Mouse (Mus musculus) inflammation-experienced regulatory T-cells, adult 6 months (primary cell): ENCODE data around the gene A930017K11Rik. TPM values are rescaled to one million over a fixed set of nuclear protein-coding genes. Genes with fewer than 3 reads are reported as not detected.

Source experiments
- ATAC-seq: one replicate; pipeline ENCODE4 v1.8.0; 2017
- polyA plus RNA-seq, 3 experiments: library from polyadenylated mRNA; unstranded; fragments of 100-300 nt; shearing (Covaris generic); gene quantifications; one replicate each; pipeline ENCODE4 v1.2.1; 2017

Gene A930017K11Rik
- polyA plus RNA-seq, 3 experiments from 2014 or later: not detected

DNA sequence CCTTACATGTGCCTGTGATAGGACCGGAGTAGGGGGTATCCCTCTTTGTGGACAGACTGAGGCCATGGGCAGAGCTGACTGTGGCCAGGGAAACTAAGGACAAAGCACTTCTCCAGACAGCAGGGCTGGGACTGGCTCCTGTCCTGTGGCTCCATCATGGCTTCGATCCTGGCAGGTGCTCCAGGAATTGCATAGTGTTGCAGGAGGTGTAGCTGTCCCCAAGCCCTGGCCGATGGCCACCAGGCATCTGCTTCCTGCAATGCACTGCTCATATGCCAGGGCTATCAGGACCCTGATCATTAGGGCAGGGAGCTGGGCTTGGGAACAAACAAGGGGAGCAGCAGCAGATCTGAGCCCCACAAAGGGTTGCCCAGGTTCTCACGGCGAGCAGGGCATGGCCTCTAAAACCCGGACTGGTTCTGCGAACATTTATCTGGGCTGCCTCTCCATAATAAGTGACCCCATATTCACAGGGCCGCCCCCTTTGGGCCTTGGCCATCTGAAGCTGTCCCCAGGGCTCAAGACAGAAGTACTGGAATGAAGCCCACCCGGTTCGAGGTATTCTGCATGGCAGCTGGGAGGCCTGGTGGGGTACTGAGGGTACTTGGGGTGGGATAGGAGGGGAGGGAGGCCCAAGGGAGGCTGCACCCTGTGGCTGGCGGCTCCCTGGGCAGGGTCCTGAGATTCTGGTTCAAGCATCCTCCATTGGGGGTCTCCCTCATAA is 6.6 kb upstream of the A930017K11Rik start:
- ATAC-seq: no peak

DNA sequence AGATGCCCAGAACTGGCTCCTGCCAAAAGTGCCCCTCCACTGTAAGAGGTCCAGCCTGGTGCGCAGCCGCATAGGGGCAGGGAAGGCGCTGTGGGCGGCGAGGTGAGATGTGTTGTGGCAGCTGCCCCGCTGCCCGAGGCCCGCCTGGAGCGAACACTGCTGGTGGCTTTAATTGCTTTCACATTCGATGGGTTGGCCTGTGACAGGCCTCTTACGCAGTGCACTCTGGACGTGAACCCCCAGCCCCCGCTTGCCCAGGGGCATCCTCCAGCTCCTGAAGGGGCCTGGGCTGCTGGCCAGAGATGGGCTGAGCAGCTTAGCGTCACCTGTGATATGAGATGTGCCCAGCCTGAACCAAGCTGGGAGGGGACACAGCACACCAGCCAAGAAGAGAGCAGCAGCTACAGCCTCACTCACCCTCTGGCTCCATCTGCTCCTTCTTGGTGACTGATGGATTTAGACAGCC is 5.3 kb upstream of the A930017K11Rik start:
- no peak for ATAC-seq

DNA sequence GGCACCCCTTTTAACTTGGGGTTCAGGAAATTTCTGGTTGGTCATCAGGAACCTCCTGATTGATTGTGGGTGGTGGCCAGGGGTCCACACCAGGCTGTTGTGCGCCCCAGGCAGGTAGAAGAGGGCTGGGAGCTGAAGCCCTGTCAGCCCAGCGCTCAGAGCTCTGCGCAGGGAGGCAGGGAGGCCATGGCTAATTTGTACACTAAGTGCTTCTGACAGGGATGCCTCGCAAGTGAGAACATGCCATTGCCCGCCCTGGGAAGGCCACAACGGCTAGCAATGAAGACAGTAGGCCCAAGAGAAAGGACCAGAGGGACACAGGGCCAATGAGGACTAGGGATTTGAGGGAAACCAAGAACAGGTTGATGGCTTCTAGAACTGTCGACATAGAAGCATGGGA is 4.3 kb upstream of the A930017K11Rik start:
- ATAC-seq: no peak

DNA sequence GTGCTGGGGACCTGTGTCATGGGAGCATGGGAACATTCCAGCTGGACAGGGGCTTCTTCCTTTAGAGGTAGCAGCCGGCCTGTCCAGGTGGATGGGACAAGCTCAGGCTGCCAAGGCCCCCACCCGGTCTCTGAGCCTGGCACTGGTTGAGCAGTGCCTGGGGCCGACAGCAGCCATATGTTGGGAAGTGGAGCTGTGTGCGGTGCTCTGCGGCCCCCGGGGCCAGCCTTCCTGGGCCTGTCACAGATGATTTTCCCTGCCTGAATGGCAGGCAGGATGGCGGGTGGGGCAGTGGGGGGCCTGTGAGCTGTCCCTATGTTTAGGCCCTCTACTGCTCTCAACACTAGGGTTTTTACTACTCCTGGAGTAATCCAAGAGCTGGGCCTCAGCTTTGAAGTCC is 3.8 kb upstream of the A930017K11Rik start:
- no peak for ATAC-seq

DNA sequence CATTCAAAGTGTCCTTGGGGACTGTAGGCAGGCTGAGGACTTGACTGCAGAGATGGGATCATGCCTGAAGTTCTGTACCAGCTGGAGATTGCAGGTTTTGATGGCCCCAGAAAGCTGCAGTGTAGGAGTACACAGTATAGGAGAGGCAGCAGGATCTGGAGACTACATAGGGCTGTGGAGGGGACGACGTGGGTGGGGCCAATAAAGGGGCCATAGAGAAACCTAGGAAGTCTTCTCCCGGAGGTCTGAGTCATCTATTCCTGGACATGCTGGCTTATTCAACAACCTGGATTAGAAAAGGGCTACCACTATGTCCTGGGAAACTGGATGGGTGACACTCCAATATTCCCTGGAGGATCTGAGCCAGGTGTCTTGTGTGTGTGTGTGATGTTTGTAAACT is 3.4 kb upstream of the A930017K11Rik start:
- ATAC-seq: no peak

DNA sequence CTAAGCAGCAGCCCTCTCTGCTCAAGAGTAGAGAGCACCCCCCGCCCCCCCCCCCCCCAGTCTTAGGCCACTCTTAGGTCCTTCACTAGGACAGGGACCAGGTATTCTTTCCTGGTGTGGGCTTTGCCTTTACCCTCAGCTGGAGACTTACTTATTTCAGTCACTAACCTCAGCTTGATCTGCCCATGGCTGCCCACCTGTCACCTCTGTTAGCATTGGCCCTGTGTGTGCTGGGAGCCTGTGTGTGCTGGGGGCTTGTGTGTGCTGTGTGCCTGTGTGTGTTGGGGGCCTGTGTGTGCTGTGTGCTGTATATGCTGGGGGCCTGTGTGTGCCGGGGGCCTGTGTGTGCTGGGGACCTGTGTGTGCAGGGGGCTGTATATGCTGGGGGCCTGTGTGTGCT is 2.3 kb upstream of the A930017K11Rik start:
- no peak for ATAC-seq

DNA sequence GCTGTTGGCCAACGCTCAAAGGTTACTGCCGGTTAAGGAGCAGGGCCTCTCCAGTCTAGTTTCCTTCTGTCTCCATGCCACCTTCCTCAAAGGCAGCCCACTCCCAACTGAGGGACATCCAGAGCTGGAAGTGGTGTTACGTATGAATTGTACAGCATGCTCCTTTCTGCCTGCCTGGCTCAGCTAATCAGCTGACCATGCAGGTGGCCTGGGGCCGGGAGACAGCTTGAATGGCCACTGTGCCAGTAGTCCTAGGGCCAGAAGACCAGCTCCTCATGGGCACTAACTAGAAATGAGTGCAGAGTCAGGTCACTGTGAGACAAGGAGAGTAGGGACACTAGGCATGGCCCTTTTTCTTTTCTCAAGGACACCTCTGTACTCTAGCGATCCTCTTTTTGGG is 796 bp upstream of the A930017K11Rik start:
- no peak for ATAC-seq

DNA sequence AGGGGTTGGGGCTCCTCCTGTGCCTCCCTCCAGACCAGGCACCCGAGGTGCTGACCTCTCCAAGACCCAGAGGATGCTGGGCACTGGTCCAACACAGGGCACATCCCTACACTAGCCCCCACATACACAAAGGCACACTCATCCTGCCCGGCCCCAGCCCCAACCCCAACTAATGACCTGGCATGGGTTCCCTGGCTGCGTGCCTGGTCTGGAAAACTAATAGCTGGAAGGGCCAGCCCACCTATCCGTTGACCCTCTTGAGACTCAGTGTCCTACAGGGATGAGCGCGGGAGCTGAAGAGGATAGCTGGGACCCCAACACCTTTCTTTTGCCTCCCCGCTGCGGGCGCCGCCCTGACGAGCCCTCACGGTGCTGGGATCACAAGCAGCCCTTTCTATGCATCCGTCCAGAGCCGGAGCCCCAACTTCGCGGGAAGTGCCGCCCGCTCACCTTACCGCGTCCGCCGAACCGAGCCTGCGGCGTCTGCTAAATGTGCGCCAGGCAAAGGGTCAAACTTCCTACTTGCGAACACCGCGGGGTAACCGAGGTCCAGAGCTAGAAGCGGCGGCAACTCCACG is 1.1 kb downstream of the A930017K11Rik start:
- ATAC-seq: no peak

DNA sequence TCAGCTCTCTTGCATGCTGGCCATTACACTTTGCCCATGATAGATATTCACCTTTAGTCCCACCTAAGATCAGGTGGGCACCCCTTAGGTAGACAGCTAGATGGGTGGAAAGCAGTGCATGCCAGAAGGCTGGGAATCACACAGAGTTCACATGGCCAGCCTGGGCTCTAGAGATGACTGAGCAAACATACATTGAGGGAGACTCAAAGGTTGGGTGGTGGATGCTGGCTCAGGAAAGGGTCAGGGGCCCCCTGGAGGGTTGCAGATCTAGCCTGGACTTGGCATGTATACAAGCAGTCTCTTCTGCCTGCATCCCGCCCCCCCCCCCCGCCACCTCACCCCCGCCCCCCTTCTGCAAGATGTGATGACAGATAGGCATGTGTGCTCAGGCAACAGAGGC is 1.7 kb downstream of the A930017K11Rik start:
- ATAC-seq: no peak

DNA sequence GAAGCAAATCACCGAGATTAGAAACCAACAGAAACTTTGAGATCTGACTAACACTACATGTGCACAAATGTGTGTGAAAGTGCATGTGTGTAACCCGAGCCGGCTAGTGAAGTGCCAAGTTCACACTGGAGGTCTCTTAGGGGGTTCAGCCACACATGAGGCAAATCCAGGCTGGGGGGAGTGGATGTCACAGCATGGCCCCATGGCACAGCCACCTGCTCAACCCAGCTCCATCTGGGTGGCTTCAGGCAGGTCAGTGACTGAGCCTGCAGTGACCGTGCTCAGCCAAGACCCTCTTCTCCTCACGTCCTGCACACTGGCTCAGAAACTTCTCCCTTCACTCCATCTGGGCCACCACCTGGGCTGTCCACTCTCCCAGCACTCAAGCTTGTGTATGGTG is 2.4 kb downstream of the A930017K11Rik start:
- ATAC-seq: no peak

DNA sequence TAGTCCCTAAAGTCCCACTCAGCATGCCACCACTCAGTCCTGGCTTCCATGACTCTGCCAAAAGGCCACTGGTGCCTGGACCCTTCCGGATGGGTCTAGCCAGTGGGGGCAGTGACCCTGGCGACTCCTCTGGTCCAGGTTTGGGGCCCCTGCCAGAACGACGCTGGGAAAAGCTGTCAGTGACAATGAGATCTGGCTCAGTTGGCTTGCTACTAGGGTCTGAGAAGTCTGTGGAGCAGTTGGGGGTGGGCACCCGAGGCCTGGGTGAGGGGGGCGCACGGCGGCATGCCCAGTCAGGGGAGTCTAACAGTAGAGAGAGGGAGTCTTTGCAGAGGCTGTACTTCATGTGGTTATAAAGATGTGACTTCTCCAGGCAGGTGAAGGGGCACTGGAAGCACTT is 4.3 kb downstream of the A930017K11Rik start:
- ATAC-seq: no peak

DNA sequence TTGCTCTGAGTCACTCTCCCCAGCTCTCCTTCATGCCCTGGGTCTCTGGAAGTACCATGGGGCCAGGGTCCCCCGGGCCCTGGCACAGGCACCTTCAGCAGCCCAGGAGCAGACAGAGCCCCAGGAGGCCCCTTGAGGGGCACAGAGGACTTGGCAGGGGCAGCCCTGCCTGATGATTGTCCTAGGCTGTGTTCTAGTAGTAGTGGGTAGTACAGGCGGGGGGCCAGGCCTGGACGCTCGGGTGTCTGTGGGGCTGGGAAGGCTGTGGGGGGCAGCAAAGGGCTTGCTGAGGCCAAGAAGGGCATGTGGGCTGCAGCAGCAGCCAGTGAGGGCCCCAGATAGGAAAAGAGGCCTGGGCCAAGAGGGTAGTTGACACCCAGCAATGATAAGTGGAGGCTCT is 4.8 kb downstream of the A930017K11Rik start:
- ATAC-seq: no peak

DNA sequence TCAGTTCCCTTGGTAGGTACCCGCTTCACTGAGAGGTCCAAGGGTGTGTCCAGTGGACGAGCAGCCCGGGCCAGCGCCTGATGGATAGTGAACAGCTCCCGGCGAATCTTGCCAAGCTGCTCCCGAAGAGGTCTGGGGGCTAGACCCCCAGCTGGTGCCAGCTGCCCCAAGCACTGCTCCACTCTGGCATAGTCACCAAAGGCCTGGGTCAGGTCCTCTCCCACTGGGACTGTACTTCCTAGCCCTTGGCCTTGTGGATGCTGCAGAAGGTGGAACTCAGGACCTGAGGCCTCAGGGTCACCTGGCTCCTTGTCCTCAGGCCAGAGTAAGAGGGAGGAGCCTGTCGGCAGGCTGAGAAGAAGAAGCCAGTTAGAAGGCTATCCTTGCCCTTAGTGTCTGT is 5.5 kb downstream of the A930017K11Rik start:
- no peak for ATAC-seq

DNA sequence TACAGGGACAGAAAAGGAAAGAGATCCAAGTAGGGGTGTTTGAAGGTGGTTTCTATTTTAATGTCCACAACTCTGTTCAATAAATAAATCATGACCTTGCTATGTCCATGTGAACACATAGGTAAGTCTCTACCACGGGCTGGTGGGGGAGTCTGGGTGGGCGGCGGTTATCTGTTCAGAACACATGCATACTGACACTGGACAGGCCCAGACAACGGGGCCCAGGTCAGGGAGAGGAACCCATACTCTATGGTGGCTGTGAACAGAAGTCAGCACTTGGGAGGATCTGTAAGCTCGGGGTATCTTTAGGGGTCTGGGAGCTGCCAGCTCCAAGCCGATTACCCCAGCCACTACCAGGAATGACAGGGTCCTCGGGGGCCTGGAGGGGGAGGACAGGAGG is 6.0 kb downstream of the A930017K11Rik start:
- ATAC-seq: no peak

DNA sequence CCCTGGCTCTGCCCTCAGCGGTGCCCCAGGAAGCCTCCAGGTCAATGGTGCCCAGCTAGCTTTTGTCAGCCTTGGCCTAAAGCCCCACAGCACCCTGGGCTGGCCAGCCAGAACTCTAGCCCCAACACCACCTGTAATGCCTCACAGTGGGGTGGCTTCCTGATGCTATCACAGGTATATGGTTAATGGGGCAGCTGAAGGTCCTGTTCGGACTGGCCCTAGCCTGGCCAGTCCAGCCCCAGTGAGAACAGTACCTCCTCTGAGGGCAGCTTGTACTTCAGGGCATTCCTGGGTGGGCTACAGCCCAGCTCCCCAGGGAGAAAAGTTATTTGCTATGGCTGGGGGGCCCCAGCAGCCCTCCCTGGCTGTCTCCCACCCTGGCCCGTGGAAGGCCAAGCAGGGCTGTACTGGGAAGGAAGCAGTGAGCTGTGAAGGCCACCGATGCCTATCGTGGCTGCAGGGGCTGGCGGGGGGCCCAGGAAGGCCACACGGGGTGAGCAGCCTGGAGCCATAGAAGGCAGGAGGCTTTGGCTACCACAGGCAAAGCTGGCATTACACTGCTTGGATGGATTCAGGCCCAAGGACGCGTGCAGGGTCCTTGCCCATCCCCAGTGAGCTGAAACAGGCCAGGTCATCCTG is 6.7 kb downstream of the A930017K11Rik start:
- no peak for ATAC-seq

DNA sequence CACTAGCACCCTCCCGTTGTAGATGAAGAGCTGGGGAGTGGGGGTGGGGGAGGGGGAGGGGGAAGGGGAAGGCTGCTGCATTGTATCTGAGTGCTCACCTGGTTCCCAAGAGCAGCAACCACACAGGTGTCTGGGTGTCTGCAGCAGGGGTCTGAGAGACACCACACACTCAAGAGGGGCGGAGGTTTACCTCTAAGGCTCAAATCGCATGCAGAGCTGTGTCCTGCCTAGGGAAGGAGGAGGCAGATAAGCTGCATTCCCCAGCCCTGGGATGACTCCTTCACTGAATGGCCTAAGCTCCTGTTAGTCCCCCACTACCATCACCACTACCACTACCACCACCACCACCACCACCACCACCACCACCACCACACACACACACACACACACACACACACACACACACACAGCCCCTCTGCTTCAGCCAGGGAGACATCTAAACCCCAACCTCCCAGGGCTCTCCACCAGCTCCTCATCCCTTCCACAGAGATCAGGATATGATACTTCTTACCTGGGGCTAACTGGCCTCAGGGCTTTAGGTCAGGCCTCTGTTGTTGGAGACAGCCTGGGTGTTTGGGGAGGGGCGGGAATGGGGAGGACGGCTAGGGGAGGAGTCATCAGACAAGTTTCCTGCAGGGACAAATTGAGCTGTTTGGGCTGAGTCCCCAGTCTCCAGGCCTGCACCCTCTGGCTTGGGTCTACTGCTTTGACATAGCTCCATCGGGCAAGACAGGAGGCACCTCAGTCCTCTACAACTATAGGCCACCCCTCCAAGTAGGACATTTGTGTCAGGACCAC is 7.8 kb downstream of the A930017K11Rik start, which contains the start of the genes Pigq and Nhlrc4:
Gene Pigq (minus strand): TSS at position 571 of the 798 bp plus-strand sequence.
Gene Nhlrc4 (minus strand): TSS at position 596 of the 798 bp plus-strand sequence.
- ATAC-seq: no peak

DNA sequence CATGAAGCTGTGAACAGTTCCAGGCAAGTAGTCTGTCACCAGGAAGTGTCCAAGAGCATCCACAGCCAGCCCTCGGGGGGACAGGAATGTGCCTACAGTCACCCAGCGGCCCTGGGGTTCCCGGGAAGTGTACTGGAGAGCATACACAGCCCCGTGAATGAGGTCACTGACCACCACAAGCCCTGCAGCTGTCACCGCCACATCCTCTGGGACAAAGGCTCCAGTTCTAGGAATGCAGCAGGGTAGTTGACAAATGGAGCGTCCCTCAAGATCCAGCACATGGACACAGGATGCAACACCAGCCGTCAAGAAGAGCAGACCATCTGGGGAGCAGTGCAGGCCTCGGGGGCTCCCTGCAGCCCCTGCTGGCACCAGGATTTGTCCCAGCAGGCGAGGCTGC is 8.6 kb downstream of the A930017K11Rik start:
- ATAC-seq: no peak

DNA sequence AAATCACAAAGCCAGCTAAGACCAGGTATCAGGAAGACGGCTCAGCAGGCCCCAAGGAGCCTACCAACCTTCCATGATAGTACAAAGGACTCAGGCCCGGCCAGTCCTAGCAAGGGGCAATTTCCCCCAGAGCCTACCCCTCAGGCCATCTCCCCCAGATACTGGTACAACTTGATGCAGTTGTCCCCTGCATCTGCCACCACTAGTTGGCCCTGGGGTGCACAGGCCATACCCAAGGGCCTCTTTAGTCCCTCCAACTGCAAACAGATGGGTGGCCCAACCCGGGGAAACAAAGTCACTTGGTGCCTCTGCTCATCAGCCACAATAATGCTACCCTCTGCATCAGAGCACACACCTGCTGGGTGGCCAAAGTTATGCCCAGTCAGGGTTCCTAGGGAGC is 9.1 kb downstream of the A930017K11Rik start:
- no peak for ATAC-seq

DNA sequence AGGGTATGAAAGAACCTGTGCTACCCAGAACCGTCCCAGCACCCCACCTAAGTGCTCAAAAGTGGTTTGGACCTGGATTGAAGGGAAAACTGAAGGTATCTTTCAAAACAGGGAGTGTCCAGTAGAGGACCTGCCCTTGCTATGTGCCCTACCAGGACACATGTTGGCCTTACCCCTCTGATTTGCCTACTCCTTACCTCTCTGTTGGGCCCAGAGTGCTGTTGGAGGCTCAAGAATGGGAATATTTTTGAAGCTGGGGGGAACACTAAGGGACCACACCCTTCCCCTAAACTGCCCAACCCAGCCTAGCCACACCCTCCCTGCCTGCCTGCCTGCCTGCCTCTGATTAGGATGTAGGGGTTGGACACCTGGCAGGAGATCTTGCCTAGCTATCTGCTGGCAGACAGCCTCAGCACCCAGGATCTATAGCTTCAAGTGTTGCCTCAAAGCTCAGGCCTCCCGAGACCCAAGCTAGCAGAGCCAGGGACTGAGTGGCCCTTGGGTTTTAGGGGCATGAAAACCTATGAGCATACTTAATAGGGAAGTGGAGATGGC is 9.7 kb downstream of the A930017K11Rik start:
- no peak for ATAC-seq

DNA sequence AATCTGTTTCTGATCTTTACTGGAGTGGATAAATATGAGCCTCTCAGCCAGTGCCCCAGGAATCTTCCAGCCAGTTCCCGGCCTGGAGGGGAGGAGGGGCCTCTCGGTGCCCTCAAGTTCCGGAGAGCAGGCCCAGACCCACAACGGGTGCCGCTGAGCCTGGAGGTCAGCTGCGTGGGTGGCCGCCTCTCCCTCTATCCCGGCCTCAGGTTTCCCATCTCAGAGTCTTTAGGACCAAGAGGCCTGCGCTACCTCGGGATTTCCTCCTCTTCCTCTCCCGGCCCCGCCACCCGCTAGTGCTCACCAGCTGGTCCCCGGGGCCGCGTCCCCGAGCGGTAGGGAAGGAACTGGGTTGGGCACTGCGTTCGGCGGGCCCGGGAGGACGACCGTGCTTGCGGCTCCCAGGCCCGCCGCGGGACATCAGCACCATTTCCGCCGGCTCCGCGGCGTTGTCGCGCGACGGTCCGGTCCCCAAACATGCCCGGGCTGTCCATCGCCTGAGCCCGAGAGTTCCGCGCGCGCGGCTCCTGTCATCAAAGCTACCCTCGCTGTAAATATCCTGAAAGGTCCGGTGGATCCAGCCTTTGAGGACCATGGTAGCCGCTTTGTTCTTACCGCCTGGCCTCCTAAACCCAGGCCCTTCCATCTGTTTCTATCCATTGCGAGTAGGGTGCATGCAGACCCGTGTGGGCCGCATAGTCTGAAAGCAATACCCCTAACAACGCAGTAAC is 10.7 kb downstream of the A930017K11Rik start:
- ATAC-seq: peak; percentile 58

DNA sequence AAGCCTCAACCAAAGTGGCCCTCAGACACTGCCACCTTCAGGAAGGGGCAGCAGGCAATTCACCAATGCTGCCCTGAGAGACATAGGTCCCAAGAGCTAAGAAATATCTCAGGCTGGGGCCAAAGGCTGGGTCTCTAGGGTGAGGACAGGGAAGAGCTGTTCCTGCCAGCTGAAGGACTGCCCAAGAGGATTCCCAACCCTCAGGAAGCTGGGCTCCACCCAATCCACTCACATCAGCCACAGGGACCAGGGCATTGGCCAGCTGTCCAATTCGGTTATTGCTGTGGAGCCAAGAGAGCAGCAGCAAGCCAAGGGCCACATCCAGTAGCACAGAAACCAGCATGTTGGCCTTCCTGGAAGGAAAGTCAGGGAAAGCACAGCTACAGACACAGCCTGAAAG is 17.8 kb downstream of the A930017K11Rik start:
- no peak for ATAC-seq

DNA sequence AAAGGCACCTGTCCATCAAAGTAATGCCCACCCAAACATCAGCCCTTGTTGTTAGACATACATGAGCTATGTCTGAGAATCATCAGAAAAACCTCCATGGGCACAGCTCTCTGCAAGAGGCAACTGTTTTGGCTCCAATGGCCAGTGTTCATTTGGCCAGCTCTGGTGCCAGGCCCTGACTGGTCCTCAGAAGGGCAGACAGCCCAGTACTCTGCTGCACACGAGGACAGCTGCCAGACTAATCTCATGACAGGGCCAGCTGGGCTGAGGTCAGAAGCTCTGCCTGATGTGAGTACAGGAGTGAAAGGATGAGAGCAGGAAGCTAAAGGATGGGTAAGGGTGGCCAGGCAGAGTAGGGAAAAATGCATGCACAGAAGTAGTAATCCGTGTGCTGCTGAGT is 27.0 kb downstream of the A930017K11Rik start:
- no peak for ATAC-seq
